Mouse (Mus musculus) ZHBTc4 (cell line): ENCODE results near the gene Lrrc51.

Source experiments
- DNase-seq: peaks from one replicate; pipeline ENCODE4 v3.0.0-alpha.2; 2011; ENCODE audit warnings: low read depth, low spot score

Lrrc51 gene

GRCm38 (mm10) chr7:101938348-101938747 lies 4.7 kb upstream of the Lrrc51 start:
- no peak for DNase-seq

GRCm38 (mm10) chr7:101937569-101937968 lies 3.9 kb upstream of the Lrrc51 start:
- DNase-seq = no peak

- no peak for DNase-seq
Observed at GRCm38 (mm10) chr7:101936996-101937395, 3.3 kb upstream of the Lrrc51 start.

GRCm38 (mm10) chr7:101935957-101936356 lies 2.3 kb upstream of the Lrrc51 start:
- DNase-seq = no peak

GRCm38 (mm10) chr7:101933300-101933699 lies 395 bp downstream of the Lrrc51 start:
- DNase-seq = peak; percentile 51

GRCm38 (mm10) chr7:101932551-101932950 lies 1.1 kb downstream of the Lrrc51 start:
- no peak for DNase-seq

GRCm38 (mm10) chr7:101928093-101928492 lies 5.6 kb downstream of the Lrrc51 start:
- no peak for DNase-seq

- peak; percentile 36 for DNase-seq
Observed at GRCm38 (mm10) chr7:101925892-101926291, 7.8 kb downstream of the Lrrc51 start.

GRCm38 (mm10) chr7:101918071-101918470 lies 15.6 kb downstream of the Lrrc51 start:
- peak; percentile 78 for DNase-seq

- DNase-seq = peak; percentile 74
Observed at GRCm38 (mm10) chr7:101911982-101912381, 21.7 kb downstream of the Lrrc51 start.

- no peak for DNase-seq
Observed at GRCm38 (mm10) chr7:101910138-101910537, 23.6 kb downstream of the Lrrc51 start.

- no peak for DNase-seq
Observed at GRCm38 (mm10) chr7:101908367-101908766, 25.3 kb downstream of the Lrrc51 start.

GRCm38 (mm10) chr7:101906696-101907095 lies 27.0 kb downstream of the Lrrc51 start:
- no peak for DNase-seq

- DNase-seq = no peak
Observed at GRCm38 (mm10) chr7:101906287-101906681, 27.4 kb downstream of the Lrrc51 start, which contains the start of gene Tomt. Gene Tomt (minus strand): TSS chr7:101906359.

- DNase-seq = peak; percentile 100
Observed at GRCm38 (mm10) chr7:101905561-101906286, 28.0 kb downstream of the Lrrc51 start, which contains the start of gene Lamtor1. Gene Lamtor1 (plus strand): TSS chr7:101905904.

- peak; percentile 35 for DNase-seq
Observed at GRCm38 (mm10) chr7:101902846-101903245, 30.8 kb downstream of the Lrrc51 start.

- DNase-seq = no peak
Observed at GRCm38 (mm10) chr7:101901969-101902368, 31.7 kb downstream of the Lrrc51 start.

GRCm38 (mm10) chr7:101900331-101901097 lies 33.2 kb downstream of the Lrrc51 start:
- no peak for DNase-seq

GRCm38 (mm10) chr7:101896104-101897066 lies 37.3 kb downstream of the Lrrc51 start:
- peak; percentile 99 for DNase-seq

- no peak for DNase-seq
Observed at GRCm38 (mm10) chr7:101895695-101896094, 38.0 kb downstream of the Lrrc51 start.

- no peak for DNase-seq
Observed at GRCm38 (mm10) chr7:101888460-101888859, 45.2 kb downstream of the Lrrc51 start.

- no peak for DNase-seq
Observed at GRCm38 (mm10) chr7:101886274-101886673, 47.4 kb downstream of the Lrrc51 start.
